Mouse (Mus musculus) forebrain, embryonic 13.5 days (tissue): Measurements from ENCODE around the gene Sh2d7. TPM values are rescaled to one million over a fixed set of nuclear protein-coding genes. Genes with fewer than 3 reads are reported as not detected.

ENCODE experiments used
- ATAC-seq: fragments of 200-750 bp; cut with Nextera tagmentation; 2 replicates; pipeline ENCODE4 v1.8.0; 2017
- H3K27ac ChIP-seq: fragments of 300-500 bp; sonication (generic); 2 replicates; pipeline ENCODE4 v1.5.1; 2015; ENCODE audit warnings: inconsistent platforms, mild to moderate bottlenecking, moderate library complexity
- H3K27me3 ChIP-seq: fragments of 300-500 bp; sonication (generic); 2 replicates; pipeline ENCODE4 v1.6.1; 2015; ENCODE audit warnings: mild to moderate bottlenecking, inconsistent platforms
- H3K36me3 ChIP-seq: fragments of 300-500 bp; sonication (generic); 2 replicates; pipeline ENCODE4 v1.6.1; 2015; ENCODE audit warnings: mild to moderate bottlenecking, inconsistent platforms; ENCODE audit not compliant: poor library complexity, severe bottlenecking
- H3K4me1 ChIP-seq: fragments of 300-500 bp; sonication (generic); 2 replicates; pipeline ENCODE4 v1.6.1; 2015; ENCODE audit warnings: inconsistent platforms
- H3K4me2 ChIP-seq: fragments of 300-500 bp; sonication (generic); 2 replicates; pipeline ENCODE4 v1.6.1; 2015; ENCODE audit warnings: inconsistent platforms, mild to moderate bottlenecking, moderate library complexity
- H3K4me3 ChIP-seq: fragments of 300-500 bp; sonication (generic); 2 replicates; pipeline ENCODE4 v1.5.1; 2015; ENCODE audit warnings: mild to moderate bottlenecking, inconsistent platforms
- H3K9ac ChIP-seq: fragments of 300-500 bp; sonication (generic); 2 replicates; pipeline ENCODE4 v1.6.1; 2015; ENCODE audit warnings: mild to moderate bottlenecking, inconsistent platforms
- H3K9me3 ChIP-seq: fragments of 300-500 bp; sonication (generic); replicated peaks from 2 replicates; pipeline ENCODE4 v1.6.1; 2016; ENCODE audit warnings: inconsistent platforms
- WGBS: fragments of 180-500 bp; shearing (Covaris S2); methylation state at CpG from one replicate; pipeline ENCODE4 v1.1.7; 2015; 5-methylcytosine and 5-hydroxymethylcytosine counted together
- polyA plus RNA-seq: library from polyadenylated mRNA; unstranded; fragments of >200 nt; fragmentation: Nextera tagmentation; extraction: Ambion mirVana; gene quantifications from 2 replicates; pipeline ENCODE4 v1.2.1, GENCODE M21; 2015

The Sh2d7 gene
- polyA plus RNA-seq, 1 experiment from 2014 or later = 0.48 TPM

GRCm38 (mm10) chr9:54527694-54528093 is 11.1 kb upstream of the Sh2d7 start:
- Histone ChIP-seq H3K4me3 (no peak overlapping the region), H3K9ac (no peak overlapping the region), H3K27ac (no peak overlapping the region), H3K36me3 (no peaks in the 10 kb centered on the region), H3K27me3 (no peaks in the 10 kb centered on the region), H3K9me3 (no peaks in the 10 kb centered on the region), H3K4me2 (no peak overlapping the region), H3K4me1 (peaks cover 13% of the 10 kb centered on the region)
- ATAC-seq = no peak
- 80% methylated on average over 7 of the region's 7 CpGs for WGBS

- Histone ChIP-seq H3K4me1 (peaks cover 34% of the 10 kb centered on the region), H3K4me2 (no peak overlapping the region), H3K36me3 (no peaks in the 10 kb centered on the region), H3K9ac (no peak overlapping the region), H3K9me3 (no peaks in the 10 kb centered on the region), H3K27me3 (no peaks in the 10 kb centered on the region), H3K27ac (no peak overlapping the region), H3K4me3 (no peak overlapping the region)
- 54% methylated on average over 2 of the region's 2 CpGs for WGBS
- no peak for ATAC-seq
Observed at GRCm38 (mm10) chr9:54529950-54530349, 8.8 kb upstream of the Sh2d7 start.

DNA sequence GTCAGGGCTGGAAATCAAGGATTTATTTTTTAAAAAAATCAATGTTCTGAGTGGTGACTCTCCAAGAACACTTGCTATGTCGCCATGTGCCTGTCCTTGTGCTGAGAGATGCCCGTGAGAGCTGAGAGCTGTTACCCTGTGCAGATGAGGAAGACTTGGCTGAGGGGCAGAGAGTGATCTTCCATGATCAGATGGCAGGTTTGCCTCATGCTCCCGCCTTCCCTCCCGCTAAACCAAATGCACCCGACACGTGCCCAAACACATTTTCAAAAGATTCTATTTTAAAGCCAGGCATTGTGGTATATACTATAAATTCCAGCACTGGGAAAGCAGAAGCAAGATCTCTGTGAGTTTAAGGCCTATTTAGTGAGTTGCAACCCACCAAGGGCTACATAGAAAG is 7.9 kb upstream of the Sh2d7 start:
- no peak overlapping the region for H3K9ac ChIP-seq
- no peak overlapping the region for H3K4me3 ChIP-seq
- no peaks in the 10 kb centered on the region for H3K27me3 ChIP-seq
- H3K27ac ChIP-seq = no peak overlapping the region
- H3K36me3 ChIP-seq = no peaks in the 10 kb centered on the region
- no peaks in the 10 kb centered on the region for H3K9me3 ChIP-seq
- ATAC-seq = no peak
- 86% methylated on average over 6 of the region's 6 CpGs for WGBS
- H3K4me2 ChIP-seq = no peak overlapping the region
- peaks cover 39% of the 10 kb centered on the region for H3K4me1 ChIP-seq

DNA sequence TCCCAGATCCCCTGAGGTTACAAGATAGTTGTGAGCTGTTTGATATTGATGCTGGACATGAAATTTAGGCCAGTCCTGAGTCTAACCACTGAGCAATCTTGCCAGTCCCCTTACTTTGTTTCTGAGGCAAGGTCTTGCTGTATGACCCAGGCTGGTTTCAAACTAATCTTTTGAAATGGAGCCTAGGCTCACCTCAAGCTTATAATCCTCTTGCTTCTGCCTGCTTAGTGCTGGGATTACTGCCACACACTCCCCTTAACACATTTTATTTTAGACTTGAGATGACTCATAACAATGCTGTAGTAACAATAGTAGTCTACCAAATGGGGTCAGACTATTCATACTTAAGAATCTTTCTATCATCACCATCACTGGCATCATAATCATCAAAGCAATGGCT is 7.4 kb upstream of the Sh2d7 start:
- no peaks in the 10 kb centered on the region for H3K27me3 ChIP-seq
- no peak overlapping the region for H3K9ac ChIP-seq
- H3K4me2 ChIP-seq = no peak overlapping the region
- ATAC-seq = no peak
- no peaks in the 10 kb centered on the region for H3K36me3 ChIP-seq
- H3K4me3 ChIP-seq = no peak overlapping the region
- no peak overlapping the region for H3K27ac ChIP-seq
- H3K9me3 ChIP-seq = no peaks in the 10 kb centered on the region
- H3K4me1 ChIP-seq = peaks cover 45% of the 10 kb centered on the region

DNA sequence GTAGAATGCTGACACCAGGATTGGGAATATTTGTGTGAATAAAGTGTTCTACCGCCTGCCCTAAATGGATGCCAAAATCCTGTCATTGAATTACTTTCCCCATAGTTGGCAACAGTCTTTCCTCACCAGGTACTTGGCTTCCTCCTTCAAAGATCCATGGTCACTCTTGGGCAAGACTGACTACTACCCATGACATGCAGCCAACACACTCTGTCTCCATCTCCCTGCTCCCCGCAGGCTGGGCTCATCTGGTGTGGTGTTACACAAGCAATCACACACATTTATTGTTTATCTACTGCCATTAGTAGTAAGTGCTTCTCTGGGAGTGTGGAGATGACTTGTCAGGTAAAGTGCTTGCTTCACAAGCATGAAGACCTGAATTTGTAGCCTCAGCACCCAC is 5.9 kb upstream of the Sh2d7 start:
- Histone ChIP-seq H3K9me3 (no peaks in the 10 kb centered on the region), H3K4me3 (no peak overlapping the region), H3K9ac (no peak overlapping the region), H3K4me1 (peaks cover 59% of the 10 kb centered on the region), H3K4me2 (no peak overlapping the region), H3K27me3 (no peaks in the 10 kb centered on the region), H3K36me3 (no peaks in the 10 kb centered on the region), H3K27ac (peak overlapping the region; percentile 84)
- no peak for ATAC-seq
- 77% methylated on average over 2 of the region's 2 CpGs for WGBS

GRCm38 (mm10) chr9:54533975-54534374 is 4.8 kb upstream of the Sh2d7 start:
- H3K27me3 ChIP-seq = no peaks in the 10 kb centered on the region
- H3K9ac ChIP-seq = no peak overlapping the region
- H3K36me3 ChIP-seq = no peaks in the 10 kb centered on the region
- H3K4me1 ChIP-seq = peaks cover 59% of the 10 kb centered on the region
- H3K27ac ChIP-seq = peak overlapping the region; percentile 84
- 25% methylated on average over 5 of the region's 5 CpGs for WGBS
- no peak overlapping the region for H3K4me3 ChIP-seq
- no peaks in the 10 kb centered on the region for H3K9me3 ChIP-seq
- peak; percentile 84 for ATAC-seq
- no peak overlapping the region for H3K4me2 ChIP-seq

GRCm38 (mm10) chr9:54536236-54536635 is 2.5 kb upstream of the Sh2d7 start:
- peaks cover 54% of the 10 kb centered on the region for H3K4me1 ChIP-seq
- H3K4me2 ChIP-seq = 0 out of 2 replicates have a peak overlapping the region, but pooled peaks have one; percentile 5
- H3K4me3 ChIP-seq = no peak overlapping the region
- no peak overlapping the region for H3K9ac ChIP-seq
- H3K27me3 ChIP-seq = no peaks in the 10 kb centered on the region
- no peaks in the 10 kb centered on the region for H3K36me3 ChIP-seq
- peak overlapping the region; percentile 83 for H3K27ac ChIP-seq
- no peaks in the 10 kb centered on the region for H3K9me3 ChIP-seq
- ATAC-seq = peak; percentile 23; the same call in 1 of the 2 replicates
- 50% methylated on average over 7 of the region's 7 CpGs for WGBS

GRCm38 (mm10) chr9:54537030-54537429 is 1.8 kb upstream of the Sh2d7 start:
- H3K9me3 ChIP-seq = no peaks in the 10 kb centered on the region
- peak overlapping the region; percentile 83 for H3K27ac ChIP-seq
- H3K4me1 ChIP-seq = peaks cover 51% of the 10 kb centered on the region
- H3K9ac ChIP-seq = no peak overlapping the region
- no peak overlapping the region for H3K4me3 ChIP-seq
- no peaks in the 10 kb centered on the region for H3K27me3 ChIP-seq
- H3K36me3 ChIP-seq = no peaks in the 10 kb centered on the region
- 0 out of 2 replicates have a peak overlapping the region, but pooled peaks have one; percentile 5 for H3K4me2 ChIP-seq
- ATAC-seq = peak; percentile 77; the same call in 1 of the 2 replicates
- 20% methylated on average over 4 of the region's 4 CpGs for WGBS

GRCm38 (mm10) chr9:54537480-54537879 is 1.3 kb upstream of the Sh2d7 start:
- Histone ChIP-seq H3K9ac (no peak overlapping the region), H3K27me3 (no peaks in the 10 kb centered on the region), H3K4me1 (peaks cover 48% of the 10 kb centered on the region), H3K9me3 (no peaks in the 10 kb centered on the region), H3K4me2 (no peak overlapping the region), H3K36me3 (no peaks in the 10 kb centered on the region), H3K27ac (peak overlapping the region; percentile 79), H3K4me3 (no peak overlapping the region)
- 81% methylated on average over 3 of the region's 3 CpGs for WGBS
- no peak for ATAC-seq

DNA sequence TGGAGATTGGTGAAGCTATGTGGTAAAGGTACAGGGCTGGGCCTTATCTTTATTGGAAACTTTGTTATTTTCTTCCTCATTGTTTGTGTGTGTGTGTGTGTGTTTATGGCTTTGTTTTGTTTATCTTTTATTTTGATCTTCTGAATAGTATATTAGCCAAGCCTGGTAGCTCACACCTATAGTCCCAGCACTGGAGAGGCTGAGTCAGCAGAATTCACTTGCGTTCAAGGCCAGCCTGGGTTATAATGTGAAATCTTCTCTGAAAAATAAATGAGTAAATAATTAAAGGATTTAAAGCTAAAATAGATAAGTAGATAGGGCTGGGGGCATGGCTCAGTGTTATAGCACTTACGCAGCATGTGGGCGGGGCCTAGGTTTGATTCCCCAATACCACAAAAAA is 540 bp upstream of the Sh2d7 start:
- Histone ChIP-seq H3K27me3 (no peaks in the 10 kb centered on the region), H3K36me3 (no peaks in the 10 kb centered on the region), H3K4me3 (no peak overlapping the region), H3K9me3 (no peaks in the 10 kb centered on the region), H3K9ac (no peak overlapping the region), H3K4me2 (no peak overlapping the region), H3K27ac (no peak overlapping the region; the same call in 1 of the 2 replicates), H3K4me1 (peaks cover 40% of the 10 kb centered on the region)
- no peak for ATAC-seq
- 91% methylated on average over 3 of the region's 3 CpGs for WGBS

- H3K4me1 ChIP-seq = peaks cover 20% of the 10 kb centered on the region
- no peaks in the 10 kb centered on the region for H3K36me3 ChIP-seq
- H3K27me3 ChIP-seq = no peaks in the 10 kb centered on the region
- H3K27ac ChIP-seq = no peak overlapping the region
- H3K4me2 ChIP-seq = no peak overlapping the region
- H3K9ac ChIP-seq = no peak overlapping the region
- H3K9me3 ChIP-seq = no peaks in the 10 kb centered on the region
- 72% methylated on average over 5 of the region's 5 CpGs for WGBS
- ATAC-seq = no peak
- H3K4me3 ChIP-seq = no peak overlapping the region
Observed at GRCm38 (mm10) chr9:54540801-54541200, 2.0 kb downstream of the Sh2d7 start.

DNA sequence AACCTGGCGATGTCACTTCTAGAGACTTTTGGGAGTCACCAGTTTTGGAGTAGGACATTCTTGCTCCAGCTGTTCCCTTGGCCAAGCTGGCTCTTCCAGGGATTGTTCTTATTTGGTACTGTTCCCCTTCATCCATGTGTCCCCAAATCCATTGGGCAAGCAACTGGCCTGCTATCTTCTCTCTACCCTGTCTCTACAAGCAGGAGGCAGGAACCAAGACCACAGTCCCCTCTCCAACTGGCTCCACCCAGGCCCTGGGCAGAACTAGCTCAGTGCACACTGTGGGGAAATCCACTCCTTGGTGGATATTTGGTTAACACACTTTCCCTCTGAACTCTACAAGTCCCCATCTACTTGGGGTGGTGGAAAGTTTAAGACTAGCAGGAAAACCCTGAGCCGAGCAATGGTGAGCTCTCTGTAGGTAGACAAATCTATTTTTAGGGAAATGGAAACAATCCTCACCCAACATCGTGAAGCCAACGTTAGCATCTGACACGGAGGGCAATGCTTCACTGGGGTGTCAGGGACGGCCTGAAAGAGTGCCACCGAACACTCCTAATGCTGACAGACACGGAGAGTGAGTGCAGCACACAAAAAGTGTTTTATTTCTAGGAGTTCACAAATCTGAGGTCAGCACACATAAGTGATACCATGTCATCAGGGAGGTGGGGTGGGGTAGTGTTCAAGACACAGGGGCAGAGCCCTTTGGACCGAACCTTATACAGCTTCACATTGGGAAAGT is 5.6 kb downstream of the Sh2d7 start:
- 92% methylated on average over 9 of the region's 9 CpGs for WGBS
- Histone ChIP-seq H3K4me3 (no peak overlapping the region), H3K27ac (no peak overlapping the region), H3K4me2 (no peak overlapping the region), H3K4me1 (no peaks in the 10 kb centered on the region), H3K9me3 (no peaks in the 10 kb centered on the region), H3K27me3 (no peaks in the 10 kb centered on the region), H3K36me3 (no peaks in the 10 kb centered on the region), H3K9ac (no peak overlapping the region)
- no peak for ATAC-seq

DNA sequence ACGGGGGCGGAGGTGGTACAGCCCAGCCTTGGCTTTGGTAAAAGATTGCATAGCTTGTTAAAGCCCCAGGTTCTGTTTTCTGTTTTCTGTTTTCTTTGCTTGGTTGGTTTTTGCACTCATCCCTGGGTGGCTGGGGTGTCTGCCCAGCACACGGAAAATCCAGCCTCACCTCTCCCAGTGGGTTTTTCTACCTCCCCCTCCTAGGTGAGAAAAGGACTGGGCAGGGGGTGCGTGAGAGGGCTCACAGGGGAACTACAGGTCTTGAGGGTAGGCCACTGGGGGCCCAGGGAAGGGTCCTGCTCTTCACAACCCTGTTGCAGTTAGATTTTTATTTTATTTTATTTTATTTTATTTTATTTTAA is 6.2 kb downstream of the Sh2d7 start:
- ATAC-seq = no peak

More for the DNA sequence above, 6.2 kb downstream of the Sh2d7 start:
- H3K9ac ChIP-seq = no peak overlapping the region
- H3K27me3 ChIP-seq = no peaks in the 10 kb centered on the region
- WGBS = 84% methylated on average over 4 of the region's 4 CpGs
- no peak overlapping the region for H3K27ac ChIP-seq
- H3K9me3 ChIP-seq = no peaks in the 10 kb centered on the region
- H3K4me1 ChIP-seq = no peaks in the 10 kb centered on the region
- H3K36me3 ChIP-seq = no peaks in the 10 kb centered on the region
- no peak overlapping the region for H3K4me2 ChIP-seq
- H3K4me3 ChIP-seq = no peak overlapping the region
